Mouse (Mus musculus) duodenum, adult 2 months (tissue): ENCODE measurements around the gene Vwa5b1. TPM values are rescaled to one million over a fixed set of nuclear protein-coding genes. Genes with fewer than 3 reads are reported as not detected.

Experiments used
- polyA plus RNA-seq: library from polyadenylated mRNA; depleted of rRNA; stranded (reverse); fragments of >200 nt; gene quantifications from 2 replicates; pipeline ENCODE4 v1.2.3, GENCODE M21; 2012; ENCODE audit warnings: low replicate concordance; rRNA removed

Gene Vwa5b1
- polyA plus RNA-seq: 0.06 TPM in 1 of 2 replicates, not detected in the other

DNA sequence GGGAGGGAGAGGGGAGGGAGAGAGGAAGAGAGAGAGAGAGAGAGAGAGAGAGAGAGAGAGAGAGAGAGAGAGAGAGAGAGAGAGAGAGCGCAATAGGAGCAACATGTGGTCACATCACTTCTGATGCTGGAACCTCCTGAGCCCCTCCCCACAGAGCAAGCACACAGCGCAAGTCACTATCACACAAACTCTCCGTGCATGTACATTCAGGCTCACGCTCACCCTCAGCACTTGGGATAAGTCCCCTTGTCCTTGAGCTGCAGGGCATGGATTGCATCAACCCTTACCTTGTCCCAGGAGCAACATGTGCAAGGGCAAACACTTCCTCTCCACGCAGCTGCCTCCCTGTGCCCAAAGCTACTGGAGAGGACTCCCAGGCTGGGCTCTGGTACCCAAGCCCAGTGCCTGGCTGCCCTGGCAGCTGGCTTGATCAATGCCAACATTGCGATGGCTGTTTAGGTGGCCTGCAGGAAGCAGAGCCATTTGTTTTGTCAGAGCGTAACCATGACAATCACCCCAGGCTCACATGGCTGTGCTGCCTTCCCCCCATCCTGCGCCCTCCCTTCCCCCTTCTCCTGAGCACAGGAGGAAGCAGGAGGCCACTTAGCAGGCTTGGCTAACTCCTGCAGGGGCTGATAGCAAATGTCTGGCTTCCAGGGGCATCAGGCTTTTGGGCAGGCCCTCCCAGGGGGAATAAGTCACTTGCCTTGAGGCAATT lies at the start of gene Vwa5b1:
Vwa5b1 (minus strand) TSS at position 457 of the 718 bp plus-strand sequence.

Other genes with a start within 250 kb of the Vwa5b1 start
- gene Fam43b, start 239.4 kb downstream of the Vwa5b1 start, polyA plus RNA-seq: 0.04 TPM in 1 of 2 replicates, not detected in the other
- 27.5 and 34.9 TPM in 2 replicates for gene Mul1, start 201.2 kb downstream of the Vwa5b1 start, polyA plus RNA-seq
- gene Camk2n1, start 181.6 kb downstream of the Vwa5b1 start, polyA plus RNA-seq: 42.9 and 126 TPM in 2 replicates
- 0.08 and 0.61 TPM in 2 replicates for gene Pla2g2c, start 88.9 kb upstream of the Vwa5b1 start, polyA plus RNA-seq
- gene Ubxn10, start 101.3 kb upstream of the Vwa5b1 start, polyA plus RNA-seq: 0.64 and 2.2 TPM in 2 replicates
- 7.4 and 9.9 TPM in 2 replicates for gene Pla2g2f, start 121.7 kb upstream of the Vwa5b1 start, polyA plus RNA-seq
- 1.3 and 5.0 TPM in 2 replicates for gene Pla2g2d, start 139.9 kb upstream of the Vwa5b1 start, polyA plus RNA-seq
- gene Pla2g5, start 227.6 kb upstream of the Vwa5b1 start, polyA plus RNA-seq: 4.6 and 9.2 TPM in 2 replicates
- not detected in 2 replicates for gene Gm13030, start 238.1 kb upstream of the Vwa5b1 start, polyA plus RNA-seq
- gene Pla2g2e, start 242.1 kb upstream of the Vwa5b1 start, polyA plus RNA-seq: 1.1 TPM in 2 replicates